Mouse (Mus musculus) liver, embryonic 12.5 days (tissue): ENCODE measurements around the gene Myl3. TPM values are rescaled to one million over a fixed set of nuclear protein-coding genes. Genes with fewer than 3 reads are reported as not detected.

ENCODE experiments used
- ATAC-seq: fragments of 200-750 bp; cut with Nextera tagmentation; 2 replicates; pipeline ENCODE4 v1.8.0; 2017; ENCODE audit warnings: moderate number of reproducible peaks, mild to moderate bottlenecking, moderate library complexity
- H3K27ac ChIP-seq: fragments of 300-500 bp; sonication (generic); 2 replicates; pipeline ENCODE4 v1.5.1; 2016; ENCODE audit warnings: mild to moderate bottlenecking
- H3K27me3 ChIP-seq: fragments of 300-500 bp; sonication (generic); replicated peaks from 2 replicates; pipeline ENCODE4 v1.6.1; 2016; ENCODE audit warnings: mild to moderate bottlenecking, moderate library complexity
- H3K36me3 ChIP-seq: fragments of 300-500 bp; sonication (generic); 2 replicates; pipeline ENCODE4 v1.6.1; 2016; ENCODE audit warnings: mild to moderate bottlenecking, moderate library complexity
- H3K4me1 ChIP-seq: fragments of 300-500 bp; sonication (generic); 2 replicates; pipeline ENCODE4 v1.6.1; 2016
- H3K4me2 ChIP-seq: fragments of 300-500 bp; sonication (generic); 2 replicates; pipeline ENCODE4 v1.6.1; 2016; ENCODE audit warnings: mild to moderate bottlenecking, moderate library complexity
- H3K4me3 ChIP-seq: fragments of 300-500 bp; sonication (generic); 2 replicates; pipeline ENCODE4 v1.5.1; 2016; ENCODE audit warnings: mild to moderate bottlenecking, moderate library complexity
- H3K9ac ChIP-seq: fragments of 300-500 bp; sonication (generic); 2 replicates; pipeline ENCODE4 v1.6.1; 2016; ENCODE audit warnings: mild to moderate bottlenecking, moderate library complexity
- H3K9me3 ChIP-seq: fragments of 300-500 bp; sonication (generic); replicated peaks from 2 replicates; pipeline ENCODE4 v1.6.1; 2016; ENCODE audit warnings: mild to moderate bottlenecking, moderate library complexity
- WGBS: fragments of 180-500 bp; shearing (Covaris S2); methylation state at CpG from one replicate; pipeline ENCODE4 v1.1.7; 2016; ENCODE audit not compliant: insufficient replicate concordance; 5-methylcytosine and 5-hydroxymethylcytosine counted together
- polyA plus RNA-seq: library from polyadenylated mRNA; unstranded; fragments of >200 nt; fragmentation: Nextera tagmentation; extraction: Ambion mirVana; gene quantifications from 2 replicates; pipeline ENCODE4 v1.2.1, GENCODE M21; 2016

Myl3 gene
- polyA plus RNA-seq, 1 experiment from 2014 or later, result 0.48 TPM

- WGBS, result 45% methylated on average over 4 of the region's 4 CpGs
- H3K27ac ChIP-seq, result no peak overlapping the region
- no peak for ATAC-seq
- H3K36me3 ChIP-seq, result no peaks in the 10 kb centered on the region
- H3K27me3 ChIP-seq, result no peaks in the 10 kb centered on the region
- H3K4me2 ChIP-seq, result no peak overlapping the region
- no peak overlapping the region for H3K4me3 ChIP-seq
- no peak overlapping the region for H3K9ac ChIP-seq
- no peaks in the 10 kb centered on the region for H3K9me3 ChIP-seq
- H3K4me1 ChIP-seq, result no peaks in the 10 kb centered on the region
Measured at GRCm38 (mm10) chr9:110803294-110803693, 61.6 kb downstream of the Myl3 start.

GRCm38 (mm10) chr9:110810051-110810450 lies 68.4 kb downstream of the Myl3 start:
- Histone ChIP-seq H3K9ac (no peak overlapping the region), H3K4me3 (no peak overlapping the region), H3K36me3 (no peaks in the 10 kb centered on the region), H3K4me1 (no peaks in the 10 kb centered on the region), H3K27ac (no peak overlapping the region), H3K9me3 (no peaks in the 10 kb centered on the region), H3K4me2 (no peak overlapping the region), H3K27me3 (peaks cover 20% of the 10 kb centered on the region)
- 63% methylated on average over 4 of the region's 4 CpGs for WGBS
- no peak for ATAC-seq

- Histone ChIP-seq H3K27ac (no peak within 1 kb of the TSS), H3K27me3 (peaks cover 43% of the 10 kb centered on the region), H3K9me3 (no peaks in the 10 kb centered on the region), H3K4me2 (no peak within 1 kb of the TSS), H3K9ac (no peak within 1 kb of the TSS), H3K4me3 (no peak within 1 kb of the TSS), H3K36me3 (no peaks in the 10 kb centered on the region), H3K4me1 (no peaks in the 10 kb centered on the region)
- no peak for ATAC-seq
- 42% methylated on average over 18 of the region's 18 CpGs for WGBS
Measured at GRCm38 (mm10) chr9:110813789-110814188, 72.1 kb downstream of the Myl3 start, which contains the start of gene Prss44. Gene Prss44 (plus strand): TSS chr9:110813994.

Other genes starting within 250 kb of the Myl3 start
- 18.6 and 20.4 TPM in 2 replicates for gene Setd2, start 209.3 kb upstream of the Myl3 start, polyA plus RNA-seq
- 5.3 and 6.7 TPM in 2 replicates for gene Nradd, start 117.4 kb upstream of the Myl3 start, polyA plus RNA-seq
- gene Nbeal2, start 87.7 kb upstream of the Myl3 start, polyA plus RNA-seq, result 4.7 and 4.9 TPM in 2 replicates
- 103 and 105 TPM in 2 replicates for gene Ccdc12, start 85.4 kb upstream of the Myl3 start, polyA plus RNA-seq
- gene Pth1r, start 5.3 kb downstream of the Myl3 start, polyA plus RNA-seq, result 7.8 and 9.1 TPM in 2 replicates
- not detected in 2 replicates for gene Prss42, start 56.3 kb downstream of the Myl3 start, polyA plus RNA-seq
- gene Prss44, start 72.1 kb downstream of the Myl3 start, polyA plus RNA-seq, result not detected in 2 replicates
- not detected in 2 replicates for gene Prss43, start 84.8 kb downstream of the Myl3 start, polyA plus RNA-seq
- gene Prss45, start 92.7 kb downstream of the Myl3 start, polyA plus RNA-seq, result not detected in 2 replicates
- not detected in 2 replicates for gene Prss46, start 102.6 kb downstream of the Myl3 start, polyA plus RNA-seq
- gene Prss50, start 116.1 kb downstream of the Myl3 start, polyA plus RNA-seq, result 27.5 and 30.9 TPM in 2 replicates
- gene Als2cl, start 138.0 kb downstream of the Myl3 start, polyA plus RNA-seq, result 2.4 and 3.2 TPM in 2 replicates
- gene Tmie, start 138.3 kb downstream of the Myl3 start, polyA plus RNA-seq, result 1.4 and 1.6 TPM in 2 replicates
- not detected in 2 replicates for gene Fam240a, start 175.0 kb downstream of the Myl3 start, polyA plus RNA-seq
- gene Tdgf1, start 204.3 kb downstream of the Myl3 start, polyA plus RNA-seq, result not detected in 2 replicates
- gene Lrrc2, start 209.7 kb downstream of the Myl3 start, polyA plus RNA-seq, result 0.12 and 0.26 TPM in 2 replicates
- gene Rtp3, start 248.7 kb downstream of the Myl3 start, polyA plus RNA-seq, result 6.7 and 8.1 TPM in 2 replicates